Mouse (Mus musculus) E14TG2a.4 (cell line): ENCODE measurements around the gene Bsg.

Experiments used
- CTCF ChIP-seq: conservative IDR thresholded peaks from 2 replicates; pipeline ENCODE4 v1.5.1; 2014; ENCODE audit warnings: low read length
- NANOG ChIP-seq: IDR thresholded peaks from 2 replicates; pipeline ENCODE4 v1.6.1; 2014; ENCODE audit warnings: borderline replicate concordance, low read length, mixed read lengths

GRCm38 (mm10) chr10:79755854-79756253 is 51.6 kb downstream of the Bsg start:
- TF ChIP-seq CTCF, result no peak
- TF ChIP-seq NANOG, result no peak; the same call in 1 of the 2 replicates
